Mouse (Mus musculus) heart, postnatal 0 days (tissue): Measurements from ENCODE around the gene Tmc6. TPM values are rescaled to one million over a fixed set of nuclear protein-coding genes. Genes with fewer than 3 reads are reported as not detected.

ENCODE experiments used
- ATAC-seq: fragments of 200-750 bp; cut with Nextera tagmentation; 2 replicates; pipeline ENCODE4 v1.8.0; 2017; ENCODE audit warnings: low read depth, moderate number of reproducible peaks, moderate library complexity; ENCODE audit not compliant: insufficient read depth
- DNase-seq: peaks from one replicate; pipeline ENCODE4 v3.0.0-alpha.2; 2016; ENCODE audit warnings: low spot score
- H3K27ac ChIP-seq: fragments of 300-500 bp; sonication (generic); 2 replicates; pipeline ENCODE4 v1.5.1; 2014; ENCODE audit warnings: low read depth, mild to moderate bottlenecking
- H3K27me3 ChIP-seq: fragments of 300-500 bp; sonication (generic); 2 replicates; pipeline ENCODE4 v1.6.1; 2014; ENCODE audit warnings: low read length, mixed read lengths; ENCODE audit not compliant: control insufficient read depth, insufficient read depth
- H3K36me3 ChIP-seq: fragments of 300-500 bp; sonication (generic); replicated peaks from 2 replicates; pipeline ENCODE4 v1.6.1; 2014; ENCODE audit warnings: low read length, mixed read lengths; ENCODE audit not compliant: control insufficient read depth, insufficient read depth
- H3K4me1 ChIP-seq: fragments of 300-500 bp; sonication (generic); 2 replicates; pipeline ENCODE4 v1.6.1; 2014; ENCODE audit warnings: antibody characterized with exemption; ENCODE audit not compliant: control insufficient read depth, insufficient read depth
- H3K4me2 ChIP-seq: fragments of 300-500 bp; sonication (generic); 2 replicates; pipeline ENCODE4 v1.6.1; 2014; ENCODE audit warnings: low read depth, mild to moderate bottlenecking, low read length, moderate library complexity
- H3K4me3 ChIP-seq: fragments of 300-500 bp; sonication (generic); 2 replicates; pipeline ENCODE4 v1.5.1; 2014; ENCODE audit warnings: low read depth, low read length
- H3K9ac ChIP-seq: fragments of 300-500 bp; sonication (generic); replicated peaks from 2 replicates; pipeline ENCODE4 v1.6.1; 2014; ENCODE audit warnings: low read depth, low read length, mixed read lengths
- H3K9me3 ChIP-seq: fragments of 300-500 bp; sonication (generic); replicated peaks from 2 replicates; pipeline ENCODE4 v1.6.1; 2016; ENCODE audit warnings: low read length; ENCODE audit not compliant: control insufficient read depth
- CTCF ChIP-seq: IDR thresholded peaks from 2 replicates; pipeline ENCODE4 v1.5.1; 2016; ENCODE audit warnings: antibody characterized with exemption, control low read depth, low read depth
- EP300 ChIP-seq: IDR thresholded peaks from 2 replicates; pipeline ENCODE4 v1.6.1; 2016; ENCODE audit warnings: antibody characterized with exemption, low read depth
- WGBS: fragments of 180-500 bp; shearing (Covaris S2); extraction: QIAGEN DNeasy Blood & Tissue Kit; methylation state at CpG from one replicate; pipeline ENCODE4 v1.1.7; 2014; 5-methylcytosine and 5-hydroxymethylcytosine counted together
- polyA plus RNA-seq: library from polyadenylated mRNA; unstranded; fragments of >200 nt; fragmentation: Nextera tagmentation; extraction: Ambion mirVana; gene quantifications from 2 replicates; pipeline ENCODE4 v1.2.1, GENCODE M21; 2015
- total RNA-seq: library from RNA; depleted of rRNA; stranded (reverse); fragments of >200 nt; gene quantifications from 2 replicates; pipeline ENCODE4 v1.2.3, GENCODE M21; 2014; ENCODE audit warnings: low replicate concordance

Tmc6 gene
- total and polyA plus RNA-seq, 2 experiments from 2014 or later: 20.4 to 31.8 TPM

GRCm38 (mm10) chr11:117762246-117762645 is 19.8 kb downstream of the Tmc6 start:
- DNase-seq (peak; percentile 42), ATAC-seq (peak; percentile 57; the same call in 1 of the 2 replicates)
- WGBS: 40% methylated on average over 12 of the region's 12 CpGs
- Histone ChIP-seq H3K9me3 (no peaks in the 10 kb centered on the region), H3K36me3 (peaks cover 62% of the 10 kb centered on the region), H3K4me3 (no peak overlapping the region), H3K4me2 (no peak overlapping the region), H3K4me1 (no peaks in the 10 kb centered on the region), H3K27ac (no peak overlapping the region), H3K27me3 (no peaks in the 10 kb centered on the region), H3K9ac (no peak overlapping the region)
- TF ChIP-seq EP300 (0 out of 2 replicates have a peak, but pooled peaks have one; percentile 36), CTCF (no peak)

- H3K4me2 ChIP-seq: no peak overlapping the region
- H3K27ac ChIP-seq: no peak overlapping the region
- no peak overlapping the region for H3K4me3 ChIP-seq
- H3K27me3 ChIP-seq: no peaks in the 10 kb centered on the region
- no peak for DNase-seq
- H3K9me3 ChIP-seq: no peaks in the 10 kb centered on the region
- no peaks in the 10 kb centered on the region for H3K4me1 ChIP-seq
- no peak overlapping the region for H3K9ac ChIP-seq
- 88% methylated on average over 13 of the region's 13 CpGs for WGBS
- no peak for ATAC-seq
- TF ChIP-seq EP300 (no peak), CTCF (no peak)
- peaks cover 65% of the 10 kb centered on the region for H3K36me3 ChIP-seq
These were observed 20.2 kb downstream of the Tmc6 start for GRCm38 (mm10) chr11:117761801-117762200.

GRCm38 (mm10) chr11:117760374-117761119 is 21.5 kb downstream of the Tmc6 start:
- H3K9me3 ChIP-seq: no peaks in the 10 kb centered on the region
- no peaks in the 10 kb centered on the region for H3K4me1 ChIP-seq
- H3K27me3 ChIP-seq: no peaks in the 10 kb centered on the region
- H3K27ac ChIP-seq: no peak overlapping the region
- ATAC-seq (no peak), DNase-seq (no peak)
- no peak overlapping the region for H3K4me3 ChIP-seq
- H3K9ac ChIP-seq: no peak overlapping the region
- TF ChIP-seq CTCF (no peak), EP300 (no peak)
- no peak overlapping the region for H3K4me2 ChIP-seq
- H3K36me3 ChIP-seq: peaks cover 75% of the 10 kb centered on the region
- 83% methylated on average over 26 of the region's 26 CpGs for WGBS

- 91% methylated on average over 10 of the region's 10 CpGs for WGBS
- Histone ChIP-seq H3K4me3 (no peak overlapping the region), H3K27me3 (no peaks in the 10 kb centered on the region), H3K4me2 (no peak overlapping the region), H3K9ac (no peak overlapping the region), H3K27ac (no peak overlapping the region), H3K9me3 (no peaks in the 10 kb centered on the region), H3K36me3 (peaks cover 80% of the 10 kb centered on the region), H3K4me1 (no peaks in the 10 kb centered on the region)
- DNase-seq (no peak), ATAC-seq (no peak)
- no peak for TF ChIP-seq EP300
- no peak for TF ChIP-seq CTCF
These were observed 22.7 kb downstream of the Tmc6 start for GRCm38 (mm10) chr11:117759267-117759666.

GRCm38 (mm10) chr11:117755891-117756290 is 26.1 kb downstream of the Tmc6 start:
- ATAC-seq (no peak), DNase-seq (no peak)
- Histone ChIP-seq H3K27me3 (no peaks in the 10 kb centered on the region), H3K27ac (no peak overlapping the region), H3K9me3 (no peaks in the 10 kb centered on the region), H3K4me1 (no peaks in the 10 kb centered on the region), H3K36me3 (peaks cover 94% of the 10 kb centered on the region), H3K9ac (no peak overlapping the region), H3K4me3 (no peak overlapping the region), H3K4me2 (no peak overlapping the region)
- 94% methylated on average over 7 of the region's 7 CpGs for WGBS
- TF ChIP-seq EP300: no peak

GRCm38 (mm10) chr11:117751544-117751943 is 30.5 kb downstream of the Tmc6 start:
- ATAC-seq (no peak), DNase-seq (no peak)
- no peak overlapping the region for H3K9ac ChIP-seq
- no peaks in the 10 kb centered on the region for H3K9me3 ChIP-seq
- H3K27ac ChIP-seq: no peak overlapping the region
- H3K4me1 ChIP-seq: no peaks in the 10 kb centered on the region
- H3K4me3 ChIP-seq: no peak overlapping the region
- no peaks in the 10 kb centered on the region for H3K27me3 ChIP-seq
- TF ChIP-seq EP300: no peak
- no peak for TF ChIP-seq CTCF
- no peak overlapping the region for H3K4me2 ChIP-seq
- H3K36me3 ChIP-seq: peaks cover 98% of the 10 kb centered on the region
- WGBS: 88% methylated on average over 6 of the region's 6 CpGs
